Mouse (Mus musculus) kidney, adult 2 months (tissue): ENCODE data around the gene Med29. TPM values are rescaled to one million over a fixed set of nuclear protein-coding genes. Genes with fewer than 3 reads are reported as not detected.
A peak's percentile ranks its signal among the peaks of the same experiment; 100 is the strongest.

ENCODE experiments used
- DNase-seq: peaks from one replicate; pipeline ENCODE4 v3.0.0; 2021
- H3K27ac ChIP-seq: fragments of 200-500 bp; 2 replicates; pipeline ENCODE4 v1.5.1; 2012; ENCODE audit warnings: low read depth, low read length, control low read depth, inconsistent platforms; ENCODE audit not compliant: insufficient read depth
- H3K27me3 ChIP-seq: fragments of 200-500 bp; replicated peaks from 2 replicates; pipeline ENCODE4 v1.6.1; 2012; ENCODE audit warnings: mild to moderate bottlenecking, moderate library complexity, low read length, inconsistent platforms; ENCODE audit not compliant: control insufficient read depth, insufficient read depth
- H3K36me3 ChIP-seq: fragments of 200-500 bp; 2 replicates; pipeline ENCODE4 v1.6.1; 2012; ENCODE audit warnings: mild to moderate bottlenecking, moderate library complexity, low read length, inconsistent platforms; ENCODE audit not compliant: control insufficient read depth, insufficient read depth
- H3K4me1 ChIP-seq: fragments of 200-500 bp; 2 replicates; pipeline ENCODE4 v1.6.1; 2011; ENCODE audit warnings: low read length; ENCODE audit not compliant: control insufficient read depth, insufficient read depth
- H3K4me3 ChIP-seq: fragments of 200-500 bp; 2 replicates; pipeline ENCODE4 v1.5.1; 2011; ENCODE audit warnings: mild to moderate bottlenecking, low read depth, low read length, control low read depth; ENCODE audit not compliant: insufficient read depth
- CTCF ChIP-seq: fragments of 200-500 bp; conservative IDR thresholded peaks from 2 replicates; pipeline ENCODE4 v1.5.1; 2011; ENCODE audit warnings: low read depth, mild to moderate bottlenecking, control low read depth, low read length, moderate library complexity, mixed read lengths; ENCODE audit not compliant: insufficient read depth, insufficient read length
- POLR2A ChIP-seq: fragments of 200-500 bp; IDR thresholded peaks from one replicate; pipeline ENCODE4 v1.6.1; 2011; ENCODE audit warnings: low read depth, low read length, control low read depth
- WGBS: fragments of 180-500 bp; shearing (Covaris S2); methylation state at CpG from one replicate; pipeline ENCODE4 v1.1.7; 2018; 5-methylcytosine and 5-hydroxymethylcytosine counted together
- polyA plus RNA-seq: library from polyadenylated mRNA; depleted of rRNA; stranded (reverse); fragments of >200 nt; gene quantifications from 2 replicates; pipeline ENCODE4 v1.2.3, GENCODE M21; 2012

Med29 gene
- polyA plus RNA-seq, 1 experiment = 71.9 TPM

GRCm38 (mm10) chr7:28418096-28418670 lies 25.7 kb upstream of the Med29 start:
- H3K4me1 ChIP-seq = 0 out of 2 replicates have a peak, but pooled peaks cover 4% of the 10 kb centered on the region
- TF ChIP-seq POLR2A = no peak
- TF ChIP-seq CTCF = no peak
- DNase-seq = peak; percentile 87
- WGBS = 39% methylated on average over 8 of the region's 8 CpGs
- H3K27ac ChIP-seq = peak overlapping the region; percentile 62
- H3K27me3 ChIP-seq = no peaks in the 10 kb centered on the region
- no peaks in the 10 kb centered on the region; the same call in 1 of the 2 replicates for H3K36me3 ChIP-seq
- no peak overlapping the region for H3K4me3 ChIP-seq

- Histone ChIP-seq H3K4me1 (0 out of 2 replicates have a peak, but pooled peaks cover 4% of the 10 kb centered on the region), H3K27ac (no peak overlapping the region), H3K36me3 (no peaks in the 10 kb centered on the region; the same call in 1 of the 2 replicates), H3K27me3 (no peaks in the 10 kb centered on the region), H3K4me3 (no peak overlapping the region)
- DNase-seq = no peak
- TF ChIP-seq POLR2A (no peak), CTCF (0 out of 2 replicates have a peak, but pooled peaks have one; percentile 12)
Measured at GRCm38 (mm10) chr7:28417368-28417767, 24.9 kb upstream of the Med29 start.

DNA sequence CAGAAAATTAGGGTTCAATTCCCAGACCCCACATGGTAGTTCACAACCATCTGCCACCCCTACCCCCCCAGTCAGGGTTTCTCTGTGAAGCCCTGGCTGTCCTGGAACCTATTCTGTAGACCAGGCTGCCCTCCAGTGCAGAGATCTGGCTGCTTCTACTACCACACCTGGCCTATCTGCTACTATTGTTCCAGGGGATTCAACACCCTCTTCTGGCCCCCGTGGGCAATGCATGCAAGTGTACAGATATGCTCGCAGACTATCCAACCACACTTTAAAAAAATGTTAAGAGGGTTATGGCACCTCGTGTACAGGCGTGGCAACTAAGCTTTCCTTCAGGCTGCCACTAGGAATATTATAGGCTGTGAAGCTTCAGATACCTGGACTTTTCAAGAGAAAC lies 20.3 kb upstream of the Med29 start:
- Histone ChIP-seq H3K4me1 (peaks cover 6% of the 10 kb centered on the region; the same call in 1 of the 2 replicates), H3K27me3 (no peaks in the 10 kb centered on the region), H3K36me3 (no peaks in the 10 kb centered on the region; the same call in 1 of the 2 replicates), H3K4me3 (no peak overlapping the region), H3K27ac (no peak overlapping the region)
- DNase-seq = no peak
- 86% methylated on average over 4 of the region's 4 CpGs for WGBS
- TF ChIP-seq CTCF (no peak), POLR2A (no peak)

GRCm38 (mm10) chr7:28410841-28411475 lies 18.4 kb upstream of the Med29 start:
- no peak overlapping the region for H3K4me3 ChIP-seq
- no peaks in the 10 kb centered on the region; the same call in 1 of the 2 replicates for H3K36me3 ChIP-seq
- WGBS = 63% methylated on average over 3 of the region's 3 CpGs
- DNase-seq = peak; percentile 86
- peaks cover 6% of the 10 kb centered on the region; the same call in 1 of the 2 replicates for H3K4me1 ChIP-seq
- TF ChIP-seq POLR2A (no peak), CTCF (no peak)
- peak overlapping the region; percentile 59 for H3K27ac ChIP-seq
- no peaks in the 10 kb centered on the region for H3K27me3 ChIP-seq

DNA sequence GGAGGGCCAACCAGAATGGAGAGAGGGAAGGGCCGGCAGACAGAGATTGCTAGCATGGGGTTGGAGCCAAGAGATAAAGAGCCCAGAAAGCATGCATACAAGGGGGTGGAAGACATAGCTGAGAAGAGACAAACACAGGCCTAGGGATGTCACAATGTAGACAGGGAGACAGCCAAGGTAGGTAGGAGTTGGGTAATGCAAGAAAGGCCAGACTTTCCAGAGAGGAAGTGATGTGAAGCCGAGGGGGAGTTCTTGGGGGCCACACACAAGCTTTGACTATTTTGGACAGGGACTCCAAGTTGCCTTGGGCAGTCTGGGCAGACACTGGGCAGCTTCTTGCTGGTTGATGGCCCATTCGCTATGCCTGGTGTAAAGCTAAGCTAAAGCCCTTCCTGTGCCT lies 9.4 kb upstream of the Med29 start:
- H3K27ac ChIP-seq = no peak overlapping the region
- WGBS = 78% methylated on average over 3 of the region's 3 CpGs
- no peak for DNase-seq
- peaks cover 1% of the 10 kb centered on the region; the same call in 1 of the 2 replicates for H3K36me3 ChIP-seq
- H3K27me3 ChIP-seq = no peaks in the 10 kb centered on the region
- peaks cover 2% of the 10 kb centered on the region; the same call in 1 of the 2 replicates for H3K4me1 ChIP-seq
- H3K4me3 ChIP-seq = no peak overlapping the region
- TF ChIP-seq CTCF = no peak

- H3K4me3 ChIP-seq = no peak overlapping the region
- 100% methylated on average over 1 of the region's 1 CpGs for WGBS
- H3K36me3 ChIP-seq = peaks cover 5% of the 10 kb centered on the region
- H3K27me3 ChIP-seq = no peaks in the 10 kb centered on the region
- DNase-seq = no peak
- TF ChIP-seq CTCF (no peak), POLR2A (no peak)
- H3K4me1 ChIP-seq = peaks cover 2% of the 10 kb centered on the region; the same call in 1 of the 2 replicates
- H3K27ac ChIP-seq = no peak overlapping the region
Measured at GRCm38 (mm10) chr7:28401030-28401429, 8.5 kb upstream of the Med29 start.

DNA sequence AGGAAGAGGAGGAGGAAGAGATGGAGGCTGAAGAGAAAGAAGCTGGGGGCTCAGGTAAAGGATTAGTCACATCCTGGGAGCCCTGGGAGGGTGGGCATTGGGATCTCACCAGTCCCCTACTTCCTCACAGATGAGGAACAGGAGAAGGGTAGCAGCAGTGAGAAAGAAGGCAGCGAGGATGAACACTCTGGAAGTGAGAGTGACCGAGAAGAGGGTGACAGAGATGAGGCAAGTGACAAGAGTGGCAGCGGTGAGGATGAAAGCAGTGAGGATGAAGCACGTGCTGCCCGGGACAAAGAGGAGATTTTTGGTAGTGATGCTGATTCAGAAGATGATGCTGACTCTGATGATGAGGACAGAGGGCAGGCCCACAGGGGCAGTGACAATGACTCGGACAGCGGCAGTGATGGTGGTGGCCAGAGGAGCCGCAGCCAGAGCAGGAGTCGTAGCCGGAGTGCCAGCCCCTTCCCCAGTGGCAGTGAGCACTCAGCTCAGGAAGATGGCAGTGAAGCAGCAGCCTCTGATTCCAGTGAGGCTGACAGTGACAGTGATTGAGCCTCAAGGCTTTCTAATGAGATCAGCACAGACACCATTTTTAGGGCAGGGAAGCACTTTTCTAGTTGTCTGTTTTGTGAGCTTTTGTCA lies 6.3 kb upstream of the Med29 start:
- H3K36me3 ChIP-seq = peaks cover 5% of the 10 kb centered on the region
- no peak overlapping the region for H3K27ac ChIP-seq
- WGBS = 91% methylated on average over 10 of the region's 10 CpGs

More for the DNA sequence above, 6.3 kb upstream of the Med29 start:
- Histone ChIP-seq H3K4me3 (no peak overlapping the region), H3K27me3 (no peaks in the 10 kb centered on the region), H3K4me1 (peaks cover 2% of the 10 kb centered on the region; the same call in 1 of the 2 replicates)
- no peak for DNase-seq
- no peak for TF ChIP-seq POLR2A
- no peak for TF ChIP-seq CTCF
